Mouse (Mus musculus) T-helper 17 cell (primary cell): ENCODE results near the gene Znrf1.

Experiments used
- in situ Hi-C, 2 experiments: fragments of 300-600 bp; cut with MboI, MseI; formaldehyde crosslinking; loops; 1 replicate in 1 of 2; 2 replicates in 1 of 2; pipeline ENCODE4 v1.15.1; 2025; ENCODE audit warnings: high pct_unique_total_duplicates in 2 of 2

The Znrf1 gene

DNA sequence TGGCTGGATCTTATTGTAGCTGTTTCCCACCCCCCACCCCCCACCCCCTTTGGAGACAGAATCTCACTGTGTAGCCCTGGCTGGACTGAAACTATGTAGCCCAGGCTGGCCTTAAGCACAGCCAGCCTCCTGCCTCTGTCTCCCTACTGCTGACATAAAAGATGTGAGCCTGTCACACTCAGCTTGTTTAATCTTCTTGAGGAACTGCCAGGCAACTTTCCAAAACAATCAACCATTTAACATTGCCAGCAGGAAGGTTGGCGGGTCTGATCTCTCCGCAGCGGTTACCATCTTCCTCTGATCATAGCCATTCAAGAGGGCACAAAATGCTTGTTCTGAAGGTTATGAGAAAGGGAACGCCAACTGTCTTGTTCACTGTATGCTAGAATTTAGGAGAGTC lies 2.4 kb upstream of the Znrf1 start:
- in situ Hi-C loops: no loop called here

DNA sequence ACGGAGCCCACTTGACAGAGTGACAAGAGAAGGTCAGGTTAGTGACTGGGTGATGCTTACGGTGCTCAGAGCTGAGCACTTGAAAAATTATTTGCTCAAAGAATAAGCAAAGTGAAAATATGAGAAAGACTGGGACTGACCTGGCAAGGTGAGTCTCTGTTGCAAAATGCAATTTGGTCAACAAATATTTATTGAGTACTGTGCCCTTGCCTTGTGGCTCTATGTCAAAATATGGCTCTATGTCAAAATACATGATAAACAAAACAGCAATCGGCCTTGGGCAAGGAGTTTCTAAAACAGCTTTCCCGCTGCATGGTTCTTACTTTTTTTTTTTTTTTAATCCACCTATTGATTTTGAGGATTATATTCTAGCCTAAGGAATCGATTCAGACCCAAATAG lies 406 bp upstream of the Znrf1 start:
- in situ Hi-C loops: no loop called here

DNA sequence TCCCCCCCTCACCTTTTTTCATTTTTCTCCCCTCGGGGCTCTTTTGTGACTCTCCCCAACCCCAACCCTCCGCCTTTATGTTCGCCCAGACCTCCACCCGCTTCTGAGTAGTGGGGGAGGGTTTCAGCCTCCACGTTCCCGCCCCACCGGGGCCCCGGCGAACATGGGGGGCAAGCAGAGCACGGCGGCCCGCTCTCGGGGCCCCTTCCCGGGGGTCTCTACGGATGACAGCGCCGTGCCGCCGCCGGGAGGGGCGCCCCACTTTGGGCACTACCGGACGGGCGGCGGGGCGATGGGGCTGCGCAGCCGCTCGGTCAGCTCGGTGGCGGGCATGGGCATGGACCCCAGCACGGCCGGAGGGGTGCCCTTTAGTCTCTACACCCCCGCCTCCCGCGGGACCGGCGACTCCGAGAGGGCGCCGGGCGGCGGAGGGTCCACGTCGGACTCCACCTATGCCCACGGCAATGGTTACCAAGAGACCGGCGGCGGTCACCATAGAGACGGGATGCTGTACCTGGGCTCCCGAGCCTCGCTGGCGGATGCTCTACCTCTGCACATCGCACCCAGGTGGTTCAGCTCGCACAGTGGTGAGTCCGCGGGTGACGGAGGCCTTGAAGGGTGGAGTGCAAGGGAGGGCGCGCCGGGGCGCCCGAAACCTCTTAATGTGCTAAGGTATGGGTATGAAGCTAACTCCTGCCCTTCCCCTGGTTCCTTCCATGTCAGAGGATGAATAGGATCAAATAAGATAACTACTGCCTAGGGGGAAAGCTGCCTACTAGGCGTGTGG lies 1.3 kb downstream of the Znrf1 start:
- in situ Hi-C loops: no loop called here

DNA sequence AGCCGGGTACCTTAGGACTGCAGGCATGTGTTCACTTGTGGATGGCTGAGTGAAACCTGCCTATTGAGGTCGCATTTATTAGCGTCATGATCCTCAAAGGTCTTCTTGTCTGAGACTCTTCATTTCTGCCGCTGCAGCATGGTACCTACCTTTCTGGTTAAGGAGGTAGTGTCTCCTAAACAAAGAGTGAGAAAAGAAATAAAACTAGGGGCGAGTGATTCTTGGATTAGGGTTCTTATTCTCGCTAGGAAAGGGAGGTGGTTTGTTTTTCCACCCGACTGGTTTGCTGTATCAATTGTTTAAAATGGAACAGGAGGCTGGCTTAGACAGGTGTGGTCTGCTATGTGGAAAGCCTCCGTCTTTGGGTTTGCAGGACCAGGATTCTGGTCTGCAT lies 1.9 kb downstream of the Znrf1 start:
- in situ Hi-C loops: no loop called here

DNA sequence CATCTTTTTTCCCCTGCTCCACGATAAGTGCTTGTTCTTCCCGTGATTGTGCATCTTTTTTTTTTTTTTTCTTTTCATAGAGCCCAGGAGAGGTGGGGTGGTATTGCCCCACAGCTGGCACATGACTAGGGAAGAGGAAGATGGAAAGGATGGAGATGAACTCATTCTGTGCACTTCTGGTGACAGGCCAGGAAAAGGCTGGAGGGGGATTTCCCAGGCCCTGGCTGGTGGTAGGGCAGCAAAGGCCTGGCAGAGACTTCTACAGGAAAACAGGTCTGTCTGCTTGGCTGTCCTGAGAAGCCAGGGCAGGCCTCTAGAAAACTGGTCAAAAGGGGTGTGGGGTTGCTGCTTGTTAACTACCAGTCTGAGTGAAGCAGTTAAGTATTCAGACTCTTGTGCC lies 2.3 kb downstream of the Znrf1 start:
- in situ Hi-C loops: no loop called here

DNA sequence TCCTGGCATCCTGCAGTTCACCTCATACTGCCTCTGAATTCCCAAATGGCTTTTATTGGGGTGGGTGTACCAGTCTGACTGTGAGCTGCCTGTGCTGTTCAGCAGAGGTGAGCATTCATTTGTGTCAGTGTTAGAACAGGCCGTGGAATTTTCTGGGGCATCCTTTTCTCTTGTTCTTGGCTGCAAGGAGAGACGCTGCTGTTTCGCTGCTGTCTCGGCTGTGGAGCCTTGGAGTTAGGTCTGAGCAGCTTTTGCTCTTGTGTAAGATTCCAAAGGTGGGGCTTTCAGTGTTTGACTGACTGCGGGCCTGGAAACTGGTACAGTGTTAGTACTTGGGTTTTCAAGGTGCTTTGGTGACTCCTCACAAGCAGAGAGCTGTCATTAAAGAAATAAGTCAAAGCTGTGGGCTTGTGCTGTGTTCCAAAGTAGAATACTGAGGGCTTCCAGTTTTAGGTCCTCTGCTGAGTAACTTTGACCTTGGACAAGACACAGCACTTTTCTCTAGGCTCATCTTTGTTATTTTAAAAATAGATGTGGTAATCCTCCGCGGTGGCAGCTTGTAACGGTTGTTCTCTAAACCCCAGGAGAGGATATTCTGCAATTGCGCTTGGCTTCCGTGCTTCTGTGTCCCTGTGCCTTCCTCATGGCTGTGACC lies 3.7 kb downstream of the Znrf1 start:
- in situ Hi-C loops: no loop called here

DNA sequence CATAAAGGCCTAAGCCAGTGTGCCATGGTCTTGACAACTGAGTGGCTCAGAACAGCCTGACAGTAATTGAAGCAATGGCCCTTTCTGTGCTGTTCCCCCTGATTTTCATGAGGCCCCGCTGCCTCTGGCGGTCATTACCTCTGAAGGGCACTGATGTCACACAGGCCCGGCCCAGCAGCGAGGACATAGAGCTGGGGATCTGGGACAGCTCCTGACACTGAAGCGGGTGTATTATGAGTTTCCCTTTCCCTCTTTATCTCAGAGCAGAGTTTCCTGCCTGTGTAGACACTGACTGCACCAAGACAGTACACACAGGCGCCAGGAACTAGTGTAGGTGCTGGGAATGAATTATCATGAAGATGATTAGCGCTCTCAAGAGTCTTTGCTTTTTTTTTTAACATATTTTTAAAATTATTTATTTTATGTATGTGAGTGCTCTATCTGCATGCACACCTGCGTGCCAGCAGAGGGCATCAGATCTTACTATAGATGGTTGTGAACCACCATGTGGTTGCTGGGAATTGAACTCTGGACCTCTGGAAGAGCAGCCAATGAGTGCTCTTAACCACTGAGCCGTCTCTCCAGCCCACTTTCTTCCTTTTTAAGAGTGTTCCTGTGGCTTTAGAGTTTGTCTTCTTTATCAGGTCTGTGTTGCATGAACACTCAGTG lies 7.9 kb downstream of the Znrf1 start:
- in situ Hi-C loops: no loop called here

DNA sequence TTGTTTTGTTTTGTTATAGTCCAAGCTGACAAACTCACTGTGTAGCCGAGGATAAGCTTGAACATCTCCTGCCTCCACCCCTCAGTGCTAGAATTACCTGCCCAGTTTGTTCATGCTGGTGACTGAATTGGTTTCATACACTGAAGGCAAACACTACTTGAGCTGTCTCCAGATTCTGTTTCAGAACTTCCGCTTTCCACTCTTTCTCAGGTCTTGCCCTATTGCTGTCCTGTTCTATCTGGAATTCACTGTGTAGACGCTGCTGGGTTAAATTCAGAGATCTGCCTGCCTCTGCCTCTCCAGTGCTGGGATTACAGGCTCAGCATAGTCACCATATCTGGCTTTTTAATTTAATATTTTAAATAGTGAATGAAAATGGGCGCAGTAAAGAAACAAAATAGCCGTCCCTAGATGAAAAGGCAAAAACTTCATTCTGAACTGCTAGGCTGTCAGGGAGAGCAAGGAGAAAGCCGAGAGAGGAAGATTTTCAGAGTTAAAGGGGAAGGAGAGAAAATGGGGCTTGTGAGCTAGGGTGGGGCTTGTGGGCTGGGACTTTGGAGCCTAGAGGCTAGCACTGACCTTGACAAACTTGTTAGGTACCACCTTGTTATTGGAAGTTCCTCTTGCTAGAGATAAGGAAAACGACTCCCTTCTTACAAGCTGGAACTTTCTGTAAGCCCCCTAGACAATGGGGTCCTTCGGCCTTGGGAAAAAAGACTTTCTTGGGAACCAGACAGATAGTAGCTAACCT lies 9.7 kb downstream of the Znrf1 start:
- in situ Hi-C loops: no loop called here

DNA sequence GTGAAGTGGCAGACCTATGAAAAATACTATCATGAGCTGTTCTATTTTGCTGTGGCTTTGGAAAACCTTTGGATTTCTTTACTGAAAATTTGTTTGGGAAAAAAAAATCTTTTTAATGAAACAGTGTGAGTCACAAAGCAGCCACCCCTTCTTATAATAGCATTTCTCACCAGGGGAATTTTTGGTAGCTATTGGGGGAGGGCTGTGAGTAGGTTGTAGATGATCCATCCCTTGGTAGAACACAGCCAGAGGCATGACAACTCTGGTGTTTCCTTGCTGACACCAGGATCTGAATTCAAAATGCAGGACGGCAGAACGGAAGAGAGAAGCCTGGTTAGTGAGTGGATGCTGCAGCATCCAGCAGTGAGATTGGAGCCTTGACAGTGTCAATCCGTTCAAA lies 11.2 kb downstream of the Znrf1 start:
- in situ Hi-C loops: no loop called here

DNA sequence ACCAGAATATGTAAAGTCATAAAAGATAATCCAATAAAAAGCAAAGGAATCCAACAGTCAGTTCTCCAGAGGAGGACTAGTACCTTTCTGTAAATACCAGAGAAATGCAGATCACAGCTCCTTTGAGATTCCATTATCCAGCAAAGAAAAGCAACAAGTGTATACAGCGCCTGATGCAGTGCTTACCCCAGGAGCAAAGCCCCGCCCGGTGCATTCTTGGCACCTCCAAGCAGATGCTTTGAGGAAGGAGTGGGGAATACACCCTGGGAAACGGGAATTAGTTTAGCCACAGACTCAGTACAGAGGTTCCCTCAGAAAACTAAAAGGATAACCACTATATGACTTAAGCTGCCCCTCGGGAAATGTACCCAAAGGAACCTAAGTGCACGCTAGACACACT lies 12.3 kb downstream of the Znrf1 start:
- in situ Hi-C loops: no loop called here

DNA sequence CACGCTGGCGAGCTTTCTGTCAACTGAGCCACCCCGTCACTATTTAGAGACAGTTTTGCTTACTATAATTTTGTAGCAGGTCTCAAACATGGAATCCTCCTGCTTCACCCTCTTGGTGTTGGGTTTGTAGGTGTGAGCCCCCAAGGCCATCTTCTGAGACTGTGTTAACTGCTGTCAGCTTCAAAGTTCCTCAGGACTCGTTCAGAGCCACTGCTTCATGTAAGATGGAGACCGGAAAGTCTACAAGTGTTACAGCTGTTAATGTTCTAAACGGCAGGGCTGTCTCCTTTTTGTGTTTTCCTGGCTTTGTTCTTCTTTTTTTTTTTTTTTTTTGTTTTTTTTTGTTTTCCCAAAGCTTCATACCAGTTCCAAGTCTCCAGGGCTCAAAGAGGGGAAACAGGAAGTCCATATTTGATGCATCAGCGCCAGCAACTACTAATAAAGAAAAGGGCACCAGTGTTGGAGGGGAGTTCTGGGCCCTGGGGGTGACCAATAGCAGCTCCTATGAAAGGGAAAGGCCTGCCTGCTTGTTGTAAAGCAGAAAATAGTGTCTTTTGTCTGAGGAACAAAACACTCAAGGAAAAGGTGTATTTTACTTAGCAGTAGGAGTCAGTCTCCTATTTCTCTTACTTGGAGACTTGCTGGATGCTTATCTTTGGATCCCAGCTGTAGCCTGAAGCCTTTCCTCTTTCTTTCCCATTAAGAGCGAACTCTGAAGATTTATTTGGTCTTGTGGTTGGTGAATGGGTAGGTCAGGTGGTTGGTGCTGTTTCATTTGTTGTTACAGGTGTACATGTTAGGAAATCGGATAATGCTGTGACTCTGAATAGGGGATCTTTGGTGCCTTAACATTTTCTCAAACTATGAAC lies 14.3 kb downstream of the Znrf1 start:
- in situ Hi-C loops: loop anchor here in 1 of 2 experiments (25.0 kb wide), 1 partner anchor 1988 kb away; the partner anchor contains the start of genes Dhx38 and Txnl4b

DNA sequence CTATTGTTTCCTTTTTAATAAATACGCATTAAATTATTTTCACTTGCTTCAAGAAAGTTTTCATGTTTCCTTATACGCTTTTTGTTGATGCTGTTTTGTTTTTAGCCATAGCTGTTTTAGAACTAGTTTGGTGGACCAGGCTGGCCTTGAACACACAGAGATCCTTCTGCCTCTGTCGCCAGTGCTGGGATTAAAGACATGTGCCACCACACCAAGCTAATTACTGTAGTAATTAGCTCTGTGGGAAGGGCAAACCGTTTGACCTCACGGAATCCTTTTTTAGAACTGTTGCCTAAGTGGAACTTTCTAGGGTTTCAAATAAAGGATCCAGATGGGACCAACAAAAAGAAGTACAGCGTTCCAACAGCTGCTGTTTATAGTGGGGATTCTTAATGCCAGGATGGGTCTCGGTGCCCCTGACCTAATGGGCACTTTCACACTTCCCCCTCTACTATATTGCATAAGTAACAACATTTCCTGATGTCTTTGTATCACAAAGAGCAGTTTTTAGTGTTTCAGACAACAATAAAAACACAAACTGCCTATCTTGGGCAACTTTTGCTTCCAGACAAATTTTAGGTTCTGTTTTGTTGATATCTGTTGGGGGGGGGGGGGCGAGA lies 15.7 kb downstream of the Znrf1 start:
- in situ Hi-C loops: loop anchor here in 1 of 2 experiments (25.0 kb wide), 1 partner anchor 1989 kb away; the partner anchor contains the start of genes Dhx38 and Txnl4b

DNA sequence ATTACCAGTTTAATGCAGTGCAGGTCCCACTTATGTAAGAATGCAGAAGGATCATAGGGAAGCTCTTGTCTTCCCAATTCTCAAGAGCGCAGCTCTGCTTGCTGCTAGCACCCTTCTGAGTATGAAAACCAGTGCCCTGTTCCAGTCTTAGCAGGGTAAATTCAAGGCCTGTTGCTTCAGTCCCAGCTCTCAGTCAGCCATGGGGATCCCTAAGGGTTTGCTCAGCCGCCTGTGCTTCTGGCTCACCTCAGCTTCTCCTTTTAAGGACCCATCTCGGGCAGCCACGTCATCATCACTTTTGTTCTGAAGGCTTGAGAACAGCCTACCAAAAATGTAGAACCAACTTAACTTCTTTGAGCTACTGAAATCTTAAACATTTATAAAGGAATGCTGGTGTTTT lies 25.9 kb downstream of the Znrf1 start:
- in situ Hi-C loops: loop anchor here in 1 of 2 experiments (25.0 kb wide), 1 partner anchor 2000 kb away; the partner anchor contains the start of genes Dhx38 and Txnl4b

DNA sequence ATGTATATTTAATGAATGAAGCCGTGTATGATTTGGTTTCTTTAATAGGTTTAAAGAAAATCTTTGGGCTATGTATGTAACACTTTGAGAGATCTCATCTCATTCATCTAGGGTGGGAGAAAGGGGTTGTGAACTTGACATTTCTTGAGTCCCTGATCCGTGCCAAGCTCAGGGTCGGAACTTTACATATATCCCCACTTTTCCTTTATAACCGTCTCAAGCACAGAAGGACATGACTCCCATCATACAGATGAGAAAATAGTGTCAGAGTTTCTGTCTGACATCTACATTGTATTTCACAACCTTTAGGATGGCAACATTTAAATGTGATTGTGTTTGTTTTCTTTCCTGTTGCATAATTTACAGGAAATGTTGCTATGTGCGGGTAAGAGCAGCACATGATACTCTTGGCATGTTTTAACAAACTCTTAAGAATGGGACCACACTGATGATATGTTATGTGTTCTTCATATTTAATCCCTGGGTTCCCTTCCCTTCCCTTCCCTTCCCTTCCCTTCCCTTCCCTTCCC lies 26.4 kb downstream of the Znrf1 start:
- in situ Hi-C loops: loop anchor here in 1 of 2 experiments (25.0 kb wide), 1 partner anchor 2000 kb away; the partner anchor contains the start of genes Dhx38 and Txnl4b

DNA sequence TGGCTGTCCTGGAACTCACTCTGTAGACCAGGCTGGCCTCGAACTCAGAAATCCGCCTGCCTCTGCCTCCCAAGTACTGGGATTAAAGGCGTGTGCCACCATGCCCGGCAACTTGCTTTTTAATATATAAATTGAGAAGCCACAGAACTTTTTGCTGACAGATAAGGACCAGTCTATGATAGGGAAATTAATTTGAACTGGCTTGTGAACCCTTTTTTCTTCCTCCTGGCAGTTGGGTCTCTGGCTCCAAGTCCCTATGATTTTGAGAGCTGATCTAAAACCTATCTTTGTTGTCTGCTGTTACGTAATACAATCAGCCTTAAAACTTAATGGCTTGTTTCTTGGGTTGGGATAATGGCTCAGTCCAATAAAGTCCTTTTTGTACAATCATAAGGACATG lies 27.2 kb downstream of the Znrf1 start:
- in situ Hi-C loops: loop anchor here in 1 of 2 experiments (25.0 kb wide), 1 partner anchor 2001 kb away; the partner anchor contains the start of genes Dhx38 and Txnl4b

DNA sequence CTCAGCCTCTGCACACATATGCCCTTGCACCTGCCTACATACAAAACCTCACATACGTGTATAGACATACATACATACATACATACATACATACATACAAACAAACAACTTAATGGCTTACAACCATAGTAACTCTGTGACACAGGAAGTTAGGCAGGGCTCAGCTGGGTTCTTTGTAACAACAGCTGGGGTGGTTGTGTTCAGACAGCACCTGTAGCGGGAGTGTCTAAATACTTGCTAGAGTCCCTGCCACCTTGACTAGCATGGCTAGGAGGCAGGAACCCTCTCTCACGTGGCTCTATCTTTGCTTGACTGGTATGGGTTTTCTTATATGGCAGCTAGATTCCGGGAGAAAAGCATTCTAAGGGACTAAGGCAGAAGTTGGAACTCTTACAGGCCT lies 27.8 kb downstream of the Znrf1 start:
- in situ Hi-C loops: loop anchor here in 1 of 2 experiments (25.0 kb wide), 1 partner anchor 2001 kb away; the partner anchor contains the start of genes Dhx38 and Txnl4b

DNA sequence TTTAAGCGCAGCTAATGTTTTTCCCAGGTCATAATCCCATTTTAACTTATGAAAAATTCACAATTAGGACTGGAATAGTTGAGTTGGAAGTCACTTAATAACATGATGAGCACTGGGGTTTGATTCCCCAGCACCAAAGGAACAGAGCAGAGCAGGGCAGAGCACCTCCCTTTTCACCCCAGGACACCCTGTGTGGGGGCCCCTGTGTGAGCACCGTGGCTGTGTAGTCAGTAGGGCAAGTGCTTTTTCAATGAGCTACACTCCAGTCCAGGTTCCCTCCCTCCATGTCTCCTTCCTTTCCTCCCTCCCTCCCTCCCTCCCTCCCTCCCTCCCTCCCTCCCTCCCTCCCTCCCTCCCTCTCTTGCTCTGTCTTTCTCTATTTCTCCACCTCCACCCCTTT lies 28.2 kb downstream of the Znrf1 start:
- in situ Hi-C loops: loop anchor here in 1 of 2 experiments (25.0 kb wide), 1 partner anchor 2002 kb away; the partner anchor contains the start of genes Dhx38 and Txnl4b

DNA sequence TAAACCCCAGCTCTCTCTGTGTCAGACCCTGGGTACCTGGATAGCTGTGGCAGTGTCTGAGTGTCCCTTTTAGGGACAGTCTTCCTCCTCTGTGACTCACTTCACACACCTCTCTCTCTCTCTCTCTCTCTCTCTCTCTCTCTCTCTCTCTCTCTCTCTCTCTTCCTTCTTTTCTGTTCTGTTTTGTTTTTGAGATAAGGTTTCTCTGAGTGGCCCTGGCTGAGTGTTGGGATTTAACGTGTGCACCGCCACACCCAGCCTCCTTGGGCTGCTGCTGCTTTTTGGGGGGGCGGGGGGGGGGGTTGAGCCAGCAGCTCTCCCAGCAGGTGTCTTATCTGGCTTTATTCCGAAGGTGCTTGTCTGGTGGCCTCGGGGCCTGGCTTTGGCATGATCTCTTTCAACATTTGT lies 29.9 kb downstream of the Znrf1 start:
- in situ Hi-C loops: loop anchor here in 1 of 2 experiments (25.0 kb wide), 1 partner anchor 2003 kb away; the partner anchor contains the start of genes Dhx38 and Txnl4b

DNA sequence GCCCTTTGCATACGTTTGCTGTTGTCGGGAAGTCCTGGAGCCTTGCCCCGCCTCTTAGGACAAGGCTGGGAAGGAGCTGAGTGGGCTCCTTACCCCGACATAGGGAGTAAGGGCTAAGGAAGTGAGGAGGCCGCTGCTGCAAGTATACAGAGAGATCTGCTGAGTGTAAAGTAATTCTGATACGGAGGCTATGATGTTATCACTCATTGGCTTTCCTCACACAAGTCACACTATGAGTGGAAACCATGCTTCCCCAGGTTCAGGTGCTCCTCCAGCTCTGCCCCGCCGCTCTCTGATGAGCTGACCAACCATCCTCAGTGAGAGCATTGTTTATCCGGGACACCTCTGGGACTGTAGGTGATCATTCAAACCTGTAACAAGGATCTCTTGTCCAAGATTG lies 30.4 kb downstream of the Znrf1 start:
- in situ Hi-C loops: loop anchor here in 1 of 2 experiments (25.0 kb wide), 1 partner anchor 2004 kb away; the partner anchor contains the start of genes Dhx38 and Txnl4b
